Mouse (Mus musculus) MEL (cell line): ENCODE measurements around the gene Tirap. TPM values are rescaled to one million over a fixed set of nuclear protein-coding genes. Genes with fewer than 3 reads are reported as not detected.

Source experiments
- DNase-seq: peaks from one replicate; pipeline ENCODE4 v3.0.0; 2011; ENCODE audit warnings: low read depth, low spot score
- H3K27ac ChIP-seq: 2 replicates; pipeline ENCODE4 v1.5.1; 2012; ENCODE audit warnings: low read depth, mild to moderate bottlenecking, control low read depth, low read length, moderate library complexity; ENCODE audit not compliant: control insufficient read depth
- H3K27me3 ChIP-seq, 2 experiments: fragments of 150-350 bp in 1 of 2; sonication (generic) in 1 of 2; 2 replicates each; pipeline ENCODE4 v1.6.1; 2012; ENCODE audit warnings: low read length in 2 of 2, mild to moderate bottlenecking in 2 of 2, improper control_type of control experiment in 1 of 2, moderate library complexity in 1 of 2; ENCODE audit not compliant: insufficient read depth in 2 of 2, control insufficient read depth in 1 of 2
- H3K36me3 ChIP-seq, 2 experiments: 2 replicates each; pipeline ENCODE4 v1.6.1; 2012 to 2014; ENCODE audit warnings: low read length in 2 of 2, improper control_type of control experiment in 1 of 2, inconsistent platforms in 1 of 2, mild to moderate bottlenecking in 1 of 2; ENCODE audit not compliant: insufficient read depth in 2 of 2, control insufficient read depth in 1 of 2
- H3K4me1 ChIP-seq, 2 experiments: fragments of 150-350 bp in 1 of 2; sonication (generic) in 1 of 2; 2 replicates each; pipeline ENCODE4 v1.6.1; 2012; ENCODE audit warnings: low read length in 2 of 2, improper control_type of control experiment in 1 of 2, mild to moderate bottlenecking in 1 of 2; ENCODE audit not compliant: insufficient read depth in 2 of 2, control insufficient read depth in 1 of 2
- H3K4me3 ChIP-seq, 2 experiments: fragments of 150-350 bp in 1 of 2; sonication (generic) in 1 of 2; 2 replicates each; pipeline ENCODE4 v1.5.1; 2012; ENCODE audit warnings: low read depth in 2 of 2, low read length in 2 of 2, mild to moderate bottlenecking in 2 of 2, moderate library complexity in 2 of 2, control low read depth in 1 of 2, improper control_type of control experiment in 1 of 2; ENCODE audit not compliant: control insufficient read depth in 1 of 2, insufficient read depth in 1 of 2
- H3K79me2 ChIP-seq: 2 replicates; pipeline ENCODE4 v1.6.1; 2012; ENCODE audit warnings: mild to moderate bottlenecking, low read length, moderate library complexity; ENCODE audit not compliant: control insufficient read depth, poor library complexity, insufficient read depth
- H3K9ac ChIP-seq: 2 replicates; pipeline ENCODE4 v1.6.1; 2012; ENCODE audit warnings: low read depth, mild to moderate bottlenecking, control low read depth, low read length, moderate library complexity; ENCODE audit not compliant: control insufficient read depth, poor library complexity, severe bottlenecking
- H3K9me3 ChIP-seq: fragments of 150-350 bp; sonication (generic); replicated peaks from 2 replicates; pipeline ENCODE4 v1.6.1; 2012; ENCODE audit warnings: mild to moderate bottlenecking, low read length, improper control_type of control experiment, moderate library complexity; ENCODE audit not compliant: insufficient read depth
- GABPA ChIP-seq: IDR thresholded peaks from 2 replicates; pipeline ENCODE4 v1.6.1; 2012; ENCODE audit warnings: low read depth, mild to moderate bottlenecking, inconsistent platforms, low read length, improper control_type of control experiment, moderate library complexity
- JUND ChIP-seq: IDR thresholded peaks from 2 replicates; pipeline ENCODE4 v1.6.1; 2011; ENCODE audit warnings: low read depth, mild to moderate bottlenecking, improper control_type of control experiment, low read length
- MAX ChIP-seq: IDR thresholded peaks from 2 replicates; pipeline ENCODE4 v1.6.1; 2011; ENCODE audit warnings: low read length, improper control_type of control experiment
- MXI1 ChIP-seq: IDR thresholded peaks from 2 replicates; pipeline ENCODE4 v1.6.1; 2011; ENCODE audit warnings: mild to moderate bottlenecking, low read depth, low read length, improper control_type of control experiment
- MYC ChIP-seq: IDR thresholded peaks from 2 replicates; pipeline ENCODE4 v1.6.1; 2011; ENCODE audit warnings: low read depth, mild to moderate bottlenecking, low read length, improper control_type of control experiment, moderate library complexity
- NRF1 ChIP-seq: IDR thresholded peaks from 2 replicates; pipeline ENCODE4 v1.6.1; 2014; ENCODE audit warnings: low read depth, mild to moderate bottlenecking, inconsistent platforms, low read length, improper control_type of control experiment, moderate library complexity; ENCODE audit not compliant: poor library complexity, insufficient read depth, severe bottlenecking
- POLR2A ChIP-seq, 2 experiments: IDR thresholded peaks; 2 replicates each; pipeline ENCODE4 v1.6.1; 2011 to 2012; ENCODE audit warnings: low read length in 2 of 2, mild to moderate bottlenecking in 2 of 2, control low read depth in 1 of 2, improper control_type of control experiment in 1 of 2, low read depth in 1 of 2, moderate library complexity in 1 of 2; ENCODE audit not compliant: control insufficient read depth in 1 of 2, insufficient read depth in 1 of 2, poor library complexity in 1 of 2
- POLR2AphosphoS2 ChIP-seq: IDR thresholded peaks from 2 replicates; pipeline ENCODE4 v1.6.1; 2011; ENCODE audit warnings: low read length, improper control_type of control experiment
- POLR2AphosphoS5 ChIP-seq: IDR thresholded peaks from 2 replicates; pipeline ENCODE4 v1.6.1; 2012; ENCODE audit warnings: low read depth, borderline replicate concordance, mild to moderate bottlenecking, inconsistent platforms, low read length, moderate library complexity, mixed read lengths
- RAD21 ChIP-seq: IDR thresholded peaks from 2 replicates; pipeline ENCODE4 v1.6.1; 2011; ENCODE audit warnings: mild to moderate bottlenecking, low read depth, low read length, improper control_type of control experiment
- RCOR1 ChIP-seq: IDR thresholded peaks from 2 replicates; pipeline ENCODE4 v1.6.1; 2012; ENCODE audit warnings: low read depth, mild to moderate bottlenecking, inconsistent platforms, low read length, improper control_type of control experiment
- SIN3A ChIP-seq: IDR thresholded peaks from 2 replicates; pipeline ENCODE4 v1.6.1; 2012; ENCODE audit warnings: low read length, improper control_type of control experiment, inconsistent platforms
- TBP ChIP-seq: IDR thresholded peaks from 2 replicates; pipeline ENCODE4 v1.8.0; 2011; ENCODE audit warnings: low read depth, low read length, improper control_type of control experiment
- TCF12 ChIP-seq: IDR thresholded peaks from 2 replicates; pipeline ENCODE4 v1.6.1; 2014; ENCODE audit warnings: low read depth, mild to moderate bottlenecking, inconsistent platforms, low read length, improper control_type of control experiment, moderate library complexity
- USF1 ChIP-seq: IDR thresholded peaks from 2 replicates; pipeline ENCODE4 v1.6.1; 2014; ENCODE audit warnings: low read depth, mild to moderate bottlenecking, inconsistent platforms, low read length, improper control_type of control experiment, moderate library complexity
- ZKSCAN1 ChIP-seq: IDR thresholded peaks from 2 replicates; pipeline ENCODE4 v1.6.1; 2012; ENCODE audit warnings: low read depth, mild to moderate bottlenecking, inconsistent platforms, low read length, improper control_type of control experiment, moderate library complexity
- ZNF384 ChIP-seq: IDR thresholded peaks from 2 replicates; pipeline ENCODE4 v1.6.1; 2012; ENCODE audit warnings: low read depth, mild to moderate bottlenecking, inconsistent platforms, low read length, improper control_type of control experiment
- polyA plus RNA-seq, 2 experiments: library from polyadenylated mRNA; stranded (reverse) in 1 of 2; unstranded in 1 of 2; fragments of >175 nt in 1 of 2; fragments of >200 nt in 1 of 2; gene quantifications; 2 replicates each; pipeline versions ENCODE4 v1.2.1 to v1.2.4; 2012; ENCODE audit warnings: low replicate concordance in 2 of 2, low read depth in 1 of 2; ENCODE audit not compliant: insufficient read length in 2 of 2, insufficient read depth in 1 of 2, missing spikeins in 1 of 2
- total RNA-seq: library from RNA; depleted of rRNA; stranded (reverse); fragments of 300-350 nt; gene quantifications from 2 replicates; pipeline ENCODE4 v1.2.3, GENCODE M21; 2012

Tirap gene
- total and polyA plus RNA-seq, 3 experiments, result 2.4 to 5.3 TPM; not detected in 1

DNA sequence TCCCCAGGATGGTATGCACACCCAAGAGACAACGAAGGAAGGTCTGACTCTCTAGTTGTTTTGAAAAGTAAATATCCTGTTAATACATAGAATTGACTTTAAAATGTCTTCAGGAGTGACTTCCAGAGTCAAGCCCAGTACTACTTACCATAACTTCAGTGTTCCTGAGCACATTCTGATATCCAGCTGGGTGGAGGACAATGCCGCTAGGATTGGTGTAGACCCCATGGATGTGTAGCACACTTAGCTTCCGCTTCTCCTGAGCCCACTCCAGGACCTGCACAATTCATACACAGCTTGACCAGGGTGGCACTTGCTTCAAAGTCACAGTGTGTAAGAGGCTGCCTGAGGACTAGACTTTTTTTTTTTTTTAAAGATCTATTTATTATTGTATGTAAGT, 23.4 kb upstream of the Tirap start:
- no peak overlapping the region for H3K27ac ChIP-seq
- H3K9me3 ChIP-seq, result no peaks in the 10 kb centered on the region
- no peak overlapping the region for H3K4me3 ChIP-seq
- no peaks in the 10 kb centered on the region for H3K4me1 ChIP-seq
- H3K27me3 ChIP-seq, result no peaks in the 10 kb centered on the region
- no peak for TF ChIP-seq RAD21
- no peak for TF ChIP-seq POLR2AphosphoS2
- no peak for TF ChIP-seq MAX
- DNase-seq, result no peak
- H3K36me3 ChIP-seq, result peaks cover under 1 to 3% of the 10 kb centered on the region in 2 experiments; a peak in 2 of 4 replicates
- no peak overlapping the region for H3K9ac ChIP-seq
- H3K79me2 ChIP-seq, result no peaks in the 10 kb centered on the region

DNA sequence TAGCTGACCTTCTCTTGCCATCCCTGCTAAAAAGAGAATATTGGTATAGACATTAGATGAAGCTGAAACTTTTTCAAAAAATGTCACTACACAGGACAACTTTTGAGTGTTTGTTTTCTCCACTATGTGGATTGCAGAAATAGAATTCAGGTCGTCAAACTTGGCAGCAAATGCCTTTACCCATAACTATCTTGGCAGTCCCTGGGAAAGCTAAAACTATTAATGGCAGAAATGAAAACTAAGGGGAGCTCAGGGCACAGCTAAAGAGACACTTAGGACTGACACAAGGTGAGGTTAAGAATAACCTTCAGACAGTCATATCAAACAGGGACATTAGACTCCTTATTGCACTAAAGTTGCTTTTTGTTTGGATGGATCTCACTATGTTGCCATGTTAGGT, 17.9 kb upstream of the Tirap start:
- DNase-seq, result no peak
- Histone ChIP-seq H3K9ac (no peak overlapping the region), H3K4me3 (no peak overlapping the region), H3K27ac (no peak overlapping the region), H3K4me1 (no peaks in the 10 kb centered on the region), H3K36me3 (peaks cover 0 to 4% of the 10 kb centered on the region in 2 experiments; a peak in 2 of 4 replicates), H3K9me3 (no peaks in the 10 kb centered on the region), H3K79me2 (no peaks in the 10 kb centered on the region), H3K27me3 (no peaks in the 10 kb centered on the region)
- TF ChIP-seq ZNF384 (no peak), ZKSCAN1 (no peak), TCF12 (no peak), TBP (no peak), SIN3A (no peak)

DNA sequence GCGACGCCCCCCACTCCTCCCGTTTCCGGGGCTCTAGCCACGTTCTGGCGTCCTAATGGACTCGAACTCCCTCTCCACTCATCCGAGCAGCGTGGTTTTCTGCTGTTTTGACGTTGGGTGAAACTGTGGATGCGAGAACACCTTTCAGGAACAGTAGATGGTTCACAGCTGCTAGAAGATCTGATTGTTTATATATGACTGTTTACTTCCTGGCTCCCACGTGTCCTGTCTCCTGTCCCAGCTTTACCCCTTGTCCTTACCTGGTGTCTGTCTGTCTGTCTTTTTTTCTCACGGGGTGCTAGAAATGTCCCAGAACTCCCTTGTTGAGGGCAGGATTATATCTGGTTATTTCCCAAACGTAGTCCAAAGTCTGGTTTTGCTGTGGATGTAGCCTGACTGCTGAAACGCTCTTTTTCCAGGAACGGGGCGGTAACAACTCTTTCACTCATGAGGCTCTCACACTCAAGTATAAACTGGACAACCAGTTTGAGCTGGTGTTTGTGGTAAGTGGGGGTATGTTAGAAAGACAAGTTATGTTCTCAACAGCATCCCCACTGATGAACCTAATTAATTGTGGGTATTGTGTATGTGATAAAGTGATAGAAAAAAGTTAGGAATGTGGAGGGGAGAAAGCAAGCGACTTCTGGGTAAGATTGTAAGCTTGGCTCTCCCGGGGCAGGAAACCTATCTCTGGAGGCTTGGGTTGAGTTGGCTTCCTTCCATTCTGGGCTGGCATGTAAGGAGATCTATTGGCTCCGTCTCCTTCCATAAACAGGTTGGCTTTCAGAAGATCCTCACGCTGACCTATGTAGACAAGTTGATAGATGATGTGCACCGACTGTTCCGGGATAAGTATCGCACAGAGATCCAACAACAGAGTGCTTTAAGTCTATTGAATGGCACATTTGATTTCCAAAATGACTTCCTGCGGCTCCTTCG, 11.8 kb upstream of the Tirap start:
- TF ChIP-seq MXI1, result peak; percentile 95
- peak; percentile 42; the same call in 1 of the 2 replicates for TF ChIP-seq USF1
- no peak for TF ChIP-seq RCOR1
- TF ChIP-seq NRF1, result no peak
- peak; percentile 81 for TF ChIP-seq MAX
- no peak for TF ChIP-seq POLR2AphosphoS5
- no peak for TF ChIP-seq POLR2A (IDR thresholded peaks at IDR 0.05; ENCODE audit: control insufficient read depth in 1 of 2, insufficient read depth in 1 of 2, low read depth in 1 of 2, low read length in 2 of 2, poor library complexity in 1 of 2)
- TF ChIP-seq GABPA, result no peak
- TF ChIP-seq JUND, result no peak
- TF ChIP-seq MYC, result 0 out of 2 replicates have a peak, but pooled peaks have one; percentile 49
- H3K36me3 ChIP-seq, result peaks cover 7 to 12% of the 10 kb centered on the region in 2 experiments
- DNase-seq, result no peak

More for the DNA sequence above, 11.8 kb upstream of the Tirap start:
- Histone ChIP-seq H3K9me3 (no peaks in the 10 kb centered on the region), H3K9ac (peak overlapping the region; percentile 86), H3K79me2 (peaks cover 20% of the 10 kb centered on the region), H3K27me3 (no peaks in the 10 kb centered on the region), H3K27ac (peak overlapping the region; percentile 58), H3K4me1 (peaks cover 0 to 14% of the 10 kb centered on the region in 2 experiments; a peak in 2 of 4 replicates), H3K4me3 (peak overlapping the region; percentile 76 to 87)
